Mouse (Mus musculus) 416B (cell line): ENCODE results near the gene F2r.

Experiments used
- DNase-seq: peaks from one replicate; pipeline ENCODE4 v3.0.0; 2011; ENCODE audit warnings: low read depth

F2r gene

GRCm38 (mm10) chr13:95592860-95593259 is 25.4 kb downstream of the F2r start:
- DNase-seq: peak; percentile 93

- DNase-seq: no peak
Observed at GRCm38 (mm10) chr13:95591606-95592005, 26.7 kb downstream of the F2r start.

GRCm38 (mm10) chr13:95587628-95588027 is 30.7 kb downstream of the F2r start:
- no peak for DNase-seq

GRCm38 (mm10) chr13:95584898-95585297 is 33.4 kb downstream of the F2r start:
- DNase-seq: peak; percentile 63

GRCm38 (mm10) chr13:95583237-95584189 is 34.8 kb downstream of the F2r start:
- DNase-seq: no peak

- DNase-seq: no peak
Observed at GRCm38 (mm10) chr13:95581850-95582249, 36.4 kb downstream of the F2r start.

GRCm38 (mm10) chr13:95578016-95578697 is 40.1 kb downstream of the F2r start:
- DNase-seq: no peak

GRCm38 (mm10) chr13:95570877-95571276 is 47.4 kb downstream of the F2r start:
- DNase-seq: no peak

GRCm38 (mm10) chr13:95569326-95569725 is 49.0 kb downstream of the F2r start:
- DNase-seq: no peak

- DNase-seq: no peak
Observed at GRCm38 (mm10) chr13:95568336-95568735, 50.0 kb downstream of the F2r start.

GRCm38 (mm10) chr13:95566841-95567551 is 51.3 kb downstream of the F2r start:
- DNase-seq: no peak

- DNase-seq: peak; percentile 80
Observed at GRCm38 (mm10) chr13:95563693-95564092, 54.6 kb downstream of the F2r start.

GRCm38 (mm10) chr13:95563066-95563610 is 55.1 kb downstream of the F2r start:
- no peak for DNase-seq

- no peak for DNase-seq
Observed at GRCm38 (mm10) chr13:95557326-95557725, 61.0 kb downstream of the F2r start.

GRCm38 (mm10) chr13:95553885-95554492 is 64.3 kb downstream of the F2r start:
- DNase-seq: peak; percentile 79
